Mouse (Mus musculus) common myeloid progenitor, adult 5-6 weeks (primary cell): Measurements from ENCODE around the gene Ankrd2. TPM values are rescaled to one million over a fixed set of nuclear protein-coding genes. Genes with fewer than 3 reads are reported as not detected.

Experiments
- ATAC-seq: replicated peaks from 2 replicates; pipeline ENCODE4 v1.8.0; 2016; ENCODE audit warnings: low read depth, mild to moderate bottlenecking, moderate TSS enrichment, inconsistent platforms; ENCODE audit not compliant: poor library complexity, severe bottlenecking
- total RNA-seq: library from RNA; stranded (forward); fragments of 200-1000, 187-1606 nt; gene quantifications from 2 replicates; pipeline ENCODE4 v1.2.3, GENCODE M21; 2017

The Ankrd2 gene
- total RNA-seq, 1 experiment from 2014 or later: not detected

- no peak for ATAC-seq
These were observed 21.5 kb upstream of the Ankrd2 start for GRCm38 (mm10) chr19:42014231-42014825.

- no peak for ATAC-seq
These were observed 20.8 kb upstream of the Ankrd2 start for GRCm38 (mm10) chr19:42015001-42015400.

DNA sequence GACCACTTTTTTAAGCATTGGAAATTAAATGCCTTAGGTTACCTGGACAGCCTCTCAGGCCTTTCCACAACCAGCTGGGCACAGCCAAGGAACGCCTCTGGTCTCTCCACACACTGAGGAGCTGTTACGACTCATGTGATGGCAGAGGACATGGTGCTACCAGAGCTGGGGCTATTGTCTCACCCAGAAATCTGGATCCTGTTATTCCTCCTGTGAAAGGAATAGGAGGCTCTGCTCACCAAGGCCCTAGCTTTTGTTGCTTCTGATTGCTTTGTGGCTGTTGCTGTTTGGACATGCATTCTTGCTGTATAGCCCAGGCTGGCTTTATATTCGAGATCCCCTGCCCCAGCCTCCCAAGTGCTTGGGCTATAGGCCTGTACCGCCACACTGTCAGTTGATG, 19.5 kb upstream of the Ankrd2 start:
- ATAC-seq: no peak

DNA sequence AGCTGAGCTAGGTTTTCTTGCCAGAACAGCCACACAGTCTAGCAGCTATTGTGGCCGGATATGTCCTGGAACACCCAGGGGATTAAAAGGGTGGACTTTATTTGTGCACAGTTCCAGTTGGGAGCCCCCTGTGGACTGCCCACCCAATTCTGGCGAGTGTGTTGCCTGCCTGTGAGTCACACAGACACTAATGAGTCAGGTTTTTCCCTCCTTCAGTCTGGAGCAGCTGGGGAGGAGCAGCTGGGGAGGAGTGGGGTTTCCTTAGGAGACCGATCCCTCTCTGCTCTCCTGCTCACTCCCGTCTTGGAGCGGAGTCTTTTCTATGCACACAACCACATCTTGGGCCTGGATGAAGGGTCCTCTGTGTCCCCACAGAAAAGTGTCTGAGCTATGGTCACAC, 19.0 kb upstream of the Ankrd2 start:
- no peak for ATAC-seq

DNA sequence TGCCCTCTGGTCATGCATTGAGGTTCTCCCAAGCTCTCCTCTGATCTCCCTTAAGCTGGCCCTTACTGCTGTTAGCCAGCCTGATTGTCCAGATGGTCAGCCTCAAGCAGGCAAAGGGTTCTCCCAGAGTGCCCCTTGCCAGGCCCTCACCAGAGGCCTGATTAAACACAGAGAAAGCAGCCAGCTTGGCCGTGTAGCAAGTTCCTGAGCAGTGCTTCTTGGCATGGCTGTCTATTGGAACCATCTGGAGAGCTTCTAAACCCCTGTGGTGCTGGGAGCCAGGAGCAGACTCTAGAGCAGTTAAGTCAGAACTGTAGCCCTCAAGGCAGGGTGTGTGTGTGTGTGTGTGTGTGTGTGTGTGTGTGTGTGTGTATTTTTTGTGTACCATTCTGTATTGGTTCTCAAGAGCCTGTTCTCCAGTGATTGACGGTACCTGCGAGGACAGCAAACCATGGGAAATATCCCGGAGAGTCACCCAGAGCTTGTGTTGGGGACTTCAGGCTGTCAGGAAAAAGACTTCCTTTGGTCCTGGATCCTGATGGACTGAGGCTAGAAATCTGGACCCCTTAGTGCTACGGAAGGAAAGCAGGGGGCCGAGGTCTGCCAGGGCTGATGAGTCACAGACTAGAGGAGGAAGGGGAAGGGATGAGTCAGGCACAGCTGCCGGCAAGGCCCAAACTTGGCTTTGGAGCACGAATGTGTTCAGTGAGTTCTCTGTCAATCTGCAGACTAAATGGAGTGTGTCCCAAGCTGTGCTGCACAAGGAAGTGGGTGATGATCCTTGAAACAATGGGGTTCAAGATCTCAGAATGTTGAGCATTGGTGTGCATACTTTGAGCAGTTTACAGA, 18.2 kb upstream of the Ankrd2 start:
- ATAC-seq: peak; percentile 67

DNA sequence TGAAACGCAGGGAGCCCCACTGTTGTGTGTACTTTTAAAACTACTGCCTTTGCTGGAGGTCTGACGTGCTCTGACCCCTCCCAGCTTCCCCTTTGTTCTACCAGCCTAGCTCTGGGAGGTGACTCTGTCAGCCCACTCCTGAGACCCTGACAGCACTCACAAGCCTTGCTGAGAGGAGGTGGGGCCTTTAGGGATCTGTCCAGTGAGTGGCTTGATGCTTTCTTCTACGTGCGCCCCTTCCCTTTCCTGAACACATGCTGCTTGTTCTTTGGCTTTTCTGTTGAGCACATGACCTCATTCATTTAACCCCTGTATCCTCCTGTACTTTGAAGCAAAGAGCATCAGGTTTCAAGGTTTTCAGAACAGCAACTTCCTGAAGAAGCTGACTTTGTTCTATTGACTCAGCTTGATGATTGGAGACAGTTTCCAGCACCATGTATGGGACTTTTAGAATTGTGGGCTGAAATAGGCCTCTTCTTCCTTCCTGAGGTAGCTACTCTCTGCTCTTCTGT, 16.7 kb upstream of the Ankrd2 start:
- ATAC-seq: peak; percentile 41

GRCm38 (mm10) chr19:42021681-42022541, 13.9 kb upstream of the Ankrd2 start:
- ATAC-seq: no peak

- no peak for ATAC-seq
These were observed 13.3 kb upstream of the Ankrd2 start for GRCm38 (mm10) chr19:42022542-42022848.

DNA sequence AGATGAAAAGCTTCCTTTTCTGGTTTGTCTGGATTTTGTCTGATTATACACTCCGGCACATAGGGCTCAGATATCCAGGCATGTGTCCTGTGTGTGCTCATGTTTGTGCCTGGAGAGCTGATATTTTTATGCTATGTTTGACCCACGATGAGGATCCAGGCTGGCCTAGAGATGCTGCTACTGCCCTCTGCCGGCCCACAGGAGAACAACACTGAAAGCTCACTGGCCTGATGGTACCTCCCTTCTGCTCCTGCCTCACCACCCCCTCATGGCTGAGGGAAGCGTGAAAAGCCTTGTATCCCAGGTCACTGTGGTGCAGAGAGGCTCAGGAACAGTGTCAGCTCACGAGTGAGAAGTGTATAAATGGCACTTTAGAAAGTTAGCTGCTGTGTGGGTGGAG, 9.6 kb upstream of the Ankrd2 start:
- ATAC-seq: peak; percentile 96

GRCm38 (mm10) chr19:42031112-42031511, 4.7 kb upstream of the Ankrd2 start:
- ATAC-seq: no peak

DNA sequence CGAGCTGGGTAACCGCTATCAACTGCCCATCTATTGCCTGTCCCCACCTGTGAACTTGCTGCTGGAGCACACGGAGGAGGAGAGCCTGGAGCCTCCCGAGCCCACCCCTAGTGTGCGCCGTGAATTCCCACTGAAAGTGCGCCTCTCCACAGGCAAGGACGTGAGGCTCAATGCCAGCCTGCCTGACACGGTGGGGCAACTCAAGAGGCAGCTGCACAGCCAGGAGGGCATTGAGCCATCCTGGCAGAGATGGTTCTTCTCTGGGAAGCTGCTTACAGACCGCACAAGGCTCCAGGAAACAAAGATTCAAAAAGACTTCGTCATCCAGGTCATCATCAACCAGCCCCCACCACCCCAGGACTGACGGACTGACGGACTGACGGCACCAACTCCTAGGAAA, 2.2 kb upstream of the Ankrd2 start:
- no peak for ATAC-seq

DNA sequence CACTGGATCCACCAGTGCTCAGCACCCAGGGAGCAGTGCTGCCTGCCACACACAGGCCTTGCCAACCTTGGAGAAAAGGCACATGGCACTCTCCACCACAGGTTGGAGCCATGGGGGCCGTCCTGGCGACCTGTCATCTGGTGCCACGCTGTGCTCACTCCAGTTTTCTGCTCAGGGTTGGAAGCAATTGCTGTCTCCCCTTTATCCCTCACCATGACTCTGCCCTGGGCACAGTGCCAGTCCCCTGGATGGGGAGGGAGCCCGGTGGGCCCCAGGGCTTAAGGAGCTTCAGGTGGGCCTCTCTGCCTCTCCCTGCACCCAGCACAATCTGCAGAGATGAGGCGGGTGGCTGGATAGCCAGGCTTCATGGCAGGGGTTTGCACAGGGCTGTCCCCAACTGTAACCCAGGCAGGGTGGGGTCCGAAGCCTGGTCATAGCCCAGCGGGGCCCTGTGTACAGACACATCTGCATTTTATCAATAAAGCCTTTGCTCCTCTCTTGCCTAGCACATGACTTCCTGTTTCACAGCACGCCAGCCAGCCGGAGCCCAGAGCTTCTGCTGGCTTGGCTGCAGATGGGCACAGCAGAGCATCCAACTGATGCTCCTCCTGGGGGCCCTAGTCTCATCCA, 1.5 kb upstream of the Ankrd2 start:
- ATAC-seq: 0 out of 2 replicates have a peak, but pooled peaks have one; percentile 6

GRCm38 (mm10) chr19:42034881-42035455, 832 bp upstream of the Ankrd2 start:
- ATAC-seq: 0 out of 2 replicates have a peak, but pooled peaks have one; percentile 10

DNA sequence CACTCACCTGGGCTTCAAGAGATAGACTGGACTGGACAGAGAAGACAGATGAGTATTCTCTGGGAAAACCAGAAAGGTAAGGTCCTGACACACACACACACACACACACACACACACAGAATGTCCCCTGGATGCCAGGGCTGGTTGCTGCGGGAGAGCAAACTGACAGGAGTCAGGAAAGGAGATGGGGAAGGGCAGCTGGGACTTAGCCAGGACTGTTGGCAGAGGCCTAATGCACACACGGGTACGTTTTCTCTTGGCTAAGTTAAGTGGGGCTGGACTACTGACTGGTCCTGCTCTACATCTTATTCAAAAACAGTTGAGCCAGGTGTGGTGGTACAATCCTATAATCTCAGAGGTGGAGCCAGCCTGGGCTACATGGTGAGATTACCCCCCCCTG, 557 bp downstream of the Ankrd2 start:
- no peak for ATAC-seq

- no peak for ATAC-seq
These were observed 1.4 kb downstream of the Ankrd2 start for GRCm38 (mm10) chr19:42037167-42037702.

GRCm38 (mm10) chr19:42038310-42038709, 2.5 kb downstream of the Ankrd2 start:
- ATAC-seq: no peak

DNA sequence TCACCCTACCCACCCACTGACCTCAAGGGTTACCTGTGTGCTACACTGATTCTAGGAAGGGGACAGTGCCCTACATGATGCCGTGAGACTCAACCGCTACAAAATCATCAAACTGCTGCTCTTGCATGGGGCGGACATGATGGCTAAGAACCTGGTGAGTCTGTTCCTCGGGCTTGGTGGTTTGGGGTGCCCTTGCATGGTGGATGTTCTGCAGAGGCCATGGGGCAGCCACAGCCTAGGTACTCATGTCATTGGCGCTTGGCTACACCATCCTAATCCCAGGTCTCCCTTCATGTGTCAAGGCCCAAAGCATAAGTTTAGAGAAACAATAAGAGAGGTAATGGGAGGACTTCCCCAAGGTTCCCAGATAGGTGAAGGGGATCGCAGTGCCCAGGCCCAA, 8.2 kb downstream of the Ankrd2 start:
- no peak for ATAC-seq

GRCm38 (mm10) chr19:42045269-42046102, 9.7 kb downstream of the Ankrd2 start, which contains the start of gene Hoga1:
Hoga1 (plus strand) TSS chr19:42045610.
- ATAC-seq: peak; percentile 96

- ATAC-seq: no peak
These were observed 14.5 kb downstream of the Ankrd2 start for GRCm38 (mm10) chr19:42050251-42050650.
